Mouse (Mus musculus): ENCODE measurements at regions not wholly inside any gene's neighbourhood (a gene's known extent, or its start where the extent isn't known, plus 50 kb on each side); places are given as distances from the start of the nearest gene placed in this dataset.

DNA sequence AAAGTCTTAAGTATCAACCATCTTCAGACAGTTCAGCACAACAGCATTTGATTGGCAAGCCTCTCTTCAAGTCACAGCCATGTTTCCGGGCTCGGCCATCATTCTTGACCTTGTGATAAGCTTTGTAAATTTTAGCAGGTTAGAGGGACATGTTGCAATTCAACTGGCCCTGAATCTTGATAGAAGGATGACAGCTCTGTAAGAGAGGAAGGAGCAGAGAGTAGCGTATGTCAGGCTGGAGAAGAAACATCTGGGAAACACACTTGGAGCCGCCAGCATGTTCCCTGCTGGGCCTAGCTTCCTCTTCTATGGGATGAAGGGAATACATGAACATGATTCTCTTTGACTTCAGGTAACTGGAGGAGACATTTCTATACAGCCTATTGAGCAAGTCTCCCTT is 115.2 kb upstream of the Rgma start:
- TF ChIP-seq POLR2A (IDR thresholded peaks at IDR 0.05; ENCODE audit: insufficient read depth, low read length): no peak
- TF ChIP-seq CTCF (IDR thresholded peaks at IDR 0.05; ENCODE audit: low read depth, low read length): no peak
